Mouse (Mus musculus) cerebellum, adult 2 months (tissue): Measurements from ENCODE around the gene Pmfbp1.

ENCODE experiments used
- CTCF ChIP-seq: fragments of 200-500 bp; IDR thresholded peaks from 2 replicates; pipeline ENCODE4 v1.5.1; 2011; ENCODE audit warnings: low read depth, mild to moderate bottlenecking, control low read depth, low read length, moderate library complexity, borderline replicate concordance; ENCODE audit not compliant: insufficient read depth
- POLR2A ChIP-seq: fragments of 200-500 bp; IDR thresholded peaks from 2 replicates; pipeline ENCODE4 v1.6.1; 2011; ENCODE audit warnings: low read length, control low read depth, borderline replicate concordance; ENCODE audit not compliant: insufficient read depth

GRCm38 (mm10) chr8:109542748-109543519 lies 49.1 kb downstream of the Pmfbp1 start:
- no peak for TF ChIP-seq POLR2A
- TF ChIP-seq CTCF: no peak
